Mouse (Mus musculus) mesoderm, embryonic 11.5 days (tissue): ENCODE measurements around the gene Fam135a.

Experiments
- DNase-seq: peaks from one replicate; pipeline ENCODE4 v3.0.0-alpha.2; 2012; ENCODE audit warnings: low read depth, low spot score

Fam135a gene

DNA sequence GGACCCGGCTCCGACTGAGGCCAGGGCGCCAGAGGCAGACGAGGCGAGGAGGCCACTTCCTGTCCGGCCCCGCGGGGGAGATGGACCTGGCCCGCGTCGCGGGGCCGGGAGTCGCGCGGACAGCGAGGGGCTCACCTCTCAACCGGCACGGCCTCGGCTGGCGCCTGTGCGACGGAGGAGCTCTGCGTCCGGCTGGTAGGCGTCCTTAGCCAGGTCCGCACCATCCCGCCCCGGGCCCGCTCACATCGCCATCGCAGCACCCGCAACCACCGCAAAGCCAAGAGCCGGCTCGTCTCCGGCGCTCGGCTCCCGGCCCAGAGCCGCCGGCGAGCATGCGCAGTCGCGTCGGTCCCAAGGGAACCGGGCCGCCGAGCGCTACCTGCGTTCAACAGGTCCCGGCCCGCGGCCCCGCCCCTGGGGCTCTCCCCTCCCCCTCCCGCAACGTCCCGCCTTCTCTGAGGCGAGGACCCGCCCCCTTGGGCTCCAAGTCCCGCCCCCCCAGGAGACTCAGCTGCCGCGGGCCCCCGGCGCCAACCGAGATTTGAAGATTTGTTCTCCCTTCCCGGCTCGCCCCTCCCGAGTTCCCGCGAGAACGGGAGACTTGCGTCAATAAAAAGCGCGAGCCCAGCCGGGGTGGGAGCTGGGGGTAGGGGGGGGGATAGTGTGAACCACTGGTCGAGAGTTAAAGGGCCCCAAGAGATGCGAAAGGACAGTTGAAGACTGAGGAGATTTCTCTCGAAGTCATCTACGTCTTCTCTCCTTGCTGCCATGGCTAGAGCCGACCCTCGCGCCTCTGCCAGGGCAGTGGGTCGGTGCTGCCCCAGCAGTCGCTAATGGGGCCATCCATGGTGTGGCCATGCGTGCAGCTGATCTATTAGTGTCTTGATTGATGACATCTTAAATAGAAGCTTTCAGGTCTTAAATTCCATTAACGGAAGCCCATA lies at the start of gene Fam135a:
Gene Fam135a, minus strand, starts transcription at position 416 of the 944 bp plus-strand sequence.
- peak; percentile 97 for DNase-seq

GRCm38 (mm10) chr1:24143504-24143903 lies 43.4 kb upstream of the Fam135a start:
- no peak for DNase-seq

- DNase-seq = no peak
Observed at GRCm38 (mm10) chr1:24140555-24140954, 40.4 kb upstream of the Fam135a start.

DNA sequence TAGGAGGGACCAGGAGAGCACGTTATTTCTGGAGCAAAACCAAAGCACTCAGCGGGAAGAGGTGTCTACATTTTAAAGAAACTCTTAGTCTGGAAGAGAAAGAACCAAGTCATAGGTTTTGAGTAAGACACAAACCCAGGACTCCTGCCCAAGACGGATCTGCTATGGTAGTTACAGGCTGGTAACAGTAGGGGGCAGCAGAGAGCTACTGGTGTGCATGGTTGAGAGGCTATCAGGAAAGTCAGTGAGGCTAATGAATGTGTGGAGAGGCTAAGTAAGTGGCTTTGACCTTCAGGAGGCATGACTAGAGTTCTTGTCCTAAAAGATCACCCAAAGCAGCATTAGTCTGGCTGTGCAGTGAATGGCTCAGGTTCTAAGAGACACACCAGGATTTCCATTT lies 37.0 kb upstream of the Fam135a start:
- DNase-seq = peak; percentile 71

- DNase-seq = peak; percentile 50
Observed at GRCm38 (mm10) chr1:24134792-24135191, 34.7 kb upstream of the Fam135a start.

- no peak for DNase-seq
Observed at GRCm38 (mm10) chr1:24133853-24134252, 33.7 kb upstream of the Fam135a start.

GRCm38 (mm10) chr1:24127866-24128265 lies 27.7 kb upstream of the Fam135a start:
- DNase-seq = no peak

- DNase-seq = peak; percentile 37
Observed at GRCm38 (mm10) chr1:24124610-24125009, 24.5 kb upstream of the Fam135a start.

DNA sequence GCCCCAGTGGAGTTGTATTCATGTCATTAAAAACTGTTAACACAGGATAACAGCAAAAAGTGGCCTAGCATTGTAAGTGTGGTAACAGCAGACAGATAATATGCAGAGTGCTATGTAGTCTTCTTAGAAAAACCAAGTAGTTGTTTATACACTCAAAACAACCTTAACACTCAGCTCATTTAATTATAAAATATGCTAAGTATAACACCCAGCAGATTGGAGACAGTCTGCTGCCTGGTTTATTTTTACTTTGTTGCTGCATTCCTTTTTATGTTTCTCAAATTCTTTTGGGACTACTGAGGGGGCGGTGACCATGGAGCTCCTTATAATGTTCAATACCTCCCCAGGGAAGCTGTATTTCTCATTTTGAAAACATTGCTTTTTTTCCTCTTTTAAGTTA lies 22.4 kb upstream of the Fam135a start:
- no peak for DNase-seq

DNA sequence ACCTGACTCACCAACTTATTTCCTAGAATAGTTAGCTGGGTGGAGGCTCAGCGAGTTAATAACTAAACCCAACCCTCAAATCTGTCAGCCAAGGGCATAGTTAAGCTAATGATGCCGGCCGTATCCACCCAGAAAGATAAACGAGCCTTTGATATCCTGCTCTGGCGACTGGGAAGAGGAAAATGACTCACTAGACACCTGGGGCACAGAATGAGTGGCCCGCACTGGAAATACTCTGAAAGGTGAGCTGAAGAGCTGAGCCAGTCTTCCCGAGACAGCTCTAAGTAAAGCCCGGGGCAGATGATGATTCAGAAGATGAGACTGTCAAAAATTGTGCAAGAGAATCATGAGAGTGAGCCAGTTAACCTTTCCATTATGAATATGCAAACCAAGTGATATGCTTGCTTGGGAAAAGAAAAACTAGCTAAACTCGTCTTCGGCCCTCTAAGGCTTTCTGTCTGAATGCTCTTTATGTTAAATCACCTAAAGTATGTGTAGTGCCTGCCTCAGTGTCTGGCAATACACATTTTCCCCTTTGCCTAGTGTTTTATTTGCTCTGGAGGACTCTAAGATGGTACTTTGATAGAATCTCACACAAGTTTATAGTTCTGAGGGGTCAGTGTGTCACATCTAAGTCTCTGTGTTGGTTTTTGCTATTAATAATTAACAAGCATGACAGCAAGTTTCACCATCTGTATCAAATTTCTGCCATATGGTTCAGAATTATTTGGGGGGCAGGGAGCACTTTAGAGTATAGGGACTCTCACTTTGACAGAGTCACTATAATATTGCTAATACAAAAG lies 8.0 kb upstream of the Fam135a start:
- no peak for DNase-seq

GRCm38 (mm10) chr1:24107378-24107777 lies 7.2 kb upstream of the Fam135a start:
- DNase-seq = peak; percentile 31

GRCm38 (mm10) chr1:24102579-24103149 lies 2.5 kb upstream of the Fam135a start:
- no peak for DNase-seq

DNA sequence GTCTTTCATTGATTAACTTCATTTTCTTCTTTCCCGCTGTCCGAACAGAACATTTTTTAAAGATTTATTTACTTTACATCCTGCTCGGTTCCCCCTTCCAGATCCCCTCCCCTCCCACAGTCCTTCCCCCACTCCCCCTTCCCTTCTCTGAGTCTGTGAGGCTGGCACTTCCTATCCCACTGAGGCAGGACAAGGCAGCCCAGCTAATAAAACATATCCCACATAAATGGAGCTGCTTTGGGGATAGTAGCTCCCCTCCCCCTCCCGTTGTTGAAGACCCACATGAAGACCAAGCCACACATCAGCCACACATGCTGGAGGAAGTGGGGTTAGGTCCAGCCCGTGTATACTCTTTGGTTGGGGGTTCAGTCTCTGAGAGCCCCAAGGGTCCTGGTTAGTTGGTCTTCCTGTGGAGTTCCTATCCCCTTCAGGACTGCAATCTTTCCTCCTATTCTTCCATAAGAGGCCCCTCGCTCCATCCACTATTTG lies 773 bp upstream of the Fam135a start:
- no peak for DNase-seq

DNA sequence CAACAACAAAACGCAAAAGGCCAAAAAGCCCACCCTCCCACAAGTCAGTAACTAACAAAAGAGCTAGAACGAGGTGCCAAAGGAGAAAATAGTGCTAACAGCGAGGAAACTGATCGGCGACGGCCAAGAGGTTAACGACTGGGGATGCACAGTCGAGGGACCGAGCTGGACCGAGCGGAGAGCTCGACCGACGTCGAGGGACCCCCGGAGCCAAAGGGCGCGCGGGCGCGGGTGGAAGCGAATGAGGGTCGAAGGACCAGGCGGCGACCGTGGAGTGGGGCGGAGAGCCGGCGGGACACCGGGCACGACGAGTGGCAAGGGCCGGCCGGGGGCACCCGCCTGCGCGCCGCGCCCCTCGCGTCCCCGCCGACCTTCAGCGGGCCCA lies 608 bp downstream of the Fam135a start:
- peak; percentile 30 for DNase-seq

GRCm38 (mm10) chr1:24097541-24097940 lies 2.6 kb downstream of the Fam135a start:
- no peak for DNase-seq

DNA sequence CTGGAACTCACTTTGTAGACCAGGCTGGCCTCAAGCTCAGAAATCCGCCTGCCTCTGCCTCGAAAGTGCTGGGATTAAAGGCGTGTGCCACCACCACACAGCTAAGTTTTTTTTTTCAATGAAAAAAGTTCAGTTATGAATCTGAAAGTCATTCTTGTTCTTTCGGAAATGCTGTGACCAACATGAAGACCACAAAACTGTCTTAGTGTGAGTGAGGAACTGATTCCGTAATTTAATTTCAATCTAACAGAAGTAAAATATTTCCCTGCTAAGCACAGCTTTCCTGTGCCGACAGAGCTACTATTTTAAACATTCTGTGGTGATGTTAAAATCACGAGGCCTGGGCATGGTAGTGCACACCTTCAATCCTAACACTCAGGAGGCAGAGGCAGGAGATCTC lies 7.7 kb downstream of the Fam135a start:
- DNase-seq = no peak

- DNase-seq = no peak
Observed at GRCm38 (mm10) chr1:24090603-24091002, 9.5 kb downstream of the Fam135a start.

GRCm38 (mm10) chr1:24090094-24090493 lies 10.0 kb downstream of the Fam135a start:
- no peak for DNase-seq

GRCm38 (mm10) chr1:24086176-24086575 lies 14.0 kb downstream of the Fam135a start:
- no peak for DNase-seq

GRCm38 (mm10) chr1:24074396-24074795 lies 25.7 kb downstream of the Fam135a start:
- no peak for DNase-seq

DNA sequence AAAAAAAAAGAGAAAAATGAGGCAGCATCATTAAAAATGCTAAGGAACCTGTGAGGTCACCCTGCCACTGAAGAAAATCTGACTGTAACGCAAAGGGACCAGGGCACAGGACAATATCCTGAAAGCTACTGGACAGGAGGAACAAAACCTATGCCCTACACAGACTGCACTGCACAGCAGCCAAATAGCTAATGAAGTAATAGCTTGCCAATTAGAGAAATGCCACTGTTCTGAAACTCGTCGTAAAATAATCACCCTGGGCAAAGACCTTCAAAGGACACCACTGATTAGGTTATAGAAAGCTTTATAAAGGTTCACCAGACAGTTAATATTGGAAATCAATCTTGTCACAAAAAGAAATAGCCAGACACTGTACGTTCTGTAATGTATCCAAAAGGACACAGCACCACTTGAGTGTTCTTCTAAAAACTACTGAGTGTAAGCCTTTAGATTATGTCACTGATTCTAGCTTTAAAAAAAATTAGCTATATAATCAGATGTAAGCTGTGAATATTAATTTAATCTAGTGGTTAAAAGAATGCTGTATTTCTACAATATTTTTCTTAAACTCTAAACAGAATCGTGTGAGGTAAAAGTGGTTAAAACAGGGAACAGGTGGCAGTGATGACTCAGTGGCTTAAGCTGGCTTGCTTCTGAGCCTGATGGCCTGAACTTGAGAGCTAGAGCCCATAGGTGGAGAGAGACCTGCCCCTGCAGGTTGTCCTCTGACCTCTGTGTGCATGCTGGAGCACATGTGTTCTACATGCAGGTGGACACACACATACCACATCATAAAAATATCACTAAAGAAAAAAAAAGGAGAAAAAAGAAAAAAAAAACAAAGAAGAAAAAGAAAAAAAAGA lies 26.5 kb downstream of the Fam135a start:
- no peak for DNase-seq
